ENCODE assay signal across 14 mouse cellular contexts in genomic region chr8:115036016-115036415, GRCm38 (mm10).
"Had no signal": no experiment of that assay in that cellular context is flagged by ENCODE, and none has a peak within 500 bp of the region (broad histone marks: within the 10 kb centered on the region; RNA-seq: fewer than 3 reads in every experiment).

No protein-coding gene starts in this region.

- H3K9ac ChIP-seq: lung, embryonic 14.5 days; midbrain, embryonic 13.5 days; midbrain, embryonic 15.5 days; neural tube, embryonic 12.5 days had no signal

- H3K4me3 ChIP-seq: megakaryocyte, embryonic 14.5 days; midbrain, embryonic 13.5 days; midbrain, embryonic 15.5 days; neural tube, embryonic 12.5 days had no signal

- H3K27me3 ChIP-seq: megakaryocyte, embryonic 14.5 days; midbrain, embryonic 13.5 days; midbrain, embryonic 15.5 days; neural tube, embryonic 12.5 days had no signal

- H3K9me3 ChIP-seq: midbrain, embryonic 13.5 days; midbrain, embryonic 15.5 days; neural tube, embryonic 12.5 days had no signal

- H3K27ac ChIP-seq: macrophage; midbrain, embryonic 13.5 days; midbrain, embryonic 15.5 days; neural tube, embryonic 12.5 days had no signal

- DNase-seq: lung, adult 18-20 months; lung, embryonic 14.5 days; lung, postnatal 10 days; lung, postnatal 36 days; right cerebral cortex, postnatal 14 days; thymus, adult 18-20 months; thymus, postnatal 14 days; thymus, postnatal 36 days had no signal

- H3K36me3 ChIP-seq: midbrain, embryonic 13.5 days; midbrain, embryonic 15.5 days; neural tube, embryonic 12.5 days had no signal

- H3K4me1 ChIP-seq: megakaryocyte, embryonic 14.5 days; midbrain, embryonic 15.5 days; neural tube, embryonic 12.5 days had no signal

- ATAC-seq: midbrain, embryonic 13.5 days; midbrain, embryonic 15.5 days had no signal

- H3K4me2 ChIP-seq: lung, embryonic 14.5 days; midbrain, embryonic 11.5 days; midbrain, embryonic 13.5 days; midbrain, embryonic 15.5 days; neural tube, embryonic 12.5 days had no signal
